Mouse (Mus musculus): Measurements from ENCODE around the gene Tk1. TPM values are rescaled to one million over a fixed set of nuclear protein-coding genes. Genes with fewer than 3 reads are reported as not detected.

Gene Tk1
- polyA plus RNA-seq, 1 experiment from 2014 or later, result 117 TPM

DNA sequence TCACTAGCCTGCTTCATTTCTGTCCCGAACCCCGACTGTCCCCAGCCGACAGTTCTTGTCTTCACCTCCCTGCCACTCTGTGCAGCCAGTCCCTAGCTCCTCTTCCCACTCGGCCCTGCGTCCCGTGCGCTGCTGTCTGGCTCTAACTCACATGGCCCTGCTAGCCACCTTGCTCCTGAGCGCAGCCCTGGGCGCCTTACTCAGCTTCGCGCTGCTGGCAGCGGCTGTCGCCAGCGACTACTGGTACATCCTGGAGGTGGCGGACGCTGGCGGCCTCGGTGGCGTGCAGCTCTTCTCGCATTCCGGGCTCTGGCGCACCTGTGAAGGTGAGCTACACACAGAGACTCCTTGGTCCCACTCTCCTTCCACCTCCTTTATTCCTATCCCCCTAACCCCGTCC, 34.7 kb upstream of the Tk1 start, which contains the start of gene Tmem235:
Gene Tmem235 (plus strand): TSS at position 152 of the 400 bp plus-strand sequence.
- Histone ChIP-seq H3K27ac (no peak within 1 kb of the TSS), H3K27me3 (peaks cover 42% of the 10 kb centered on the region), H3K36me3 (peaks cover 26% of the 10 kb centered on the region), H3K4me1 (peaks cover 10% of the 10 kb centered on the region; the same call in 1 of the 2 replicates), H3K4me3 (no peak within 1 kb of the TSS), H3K9me3 (no peaks in the 10 kb centered on the region), H3K9ac (no peak within 1 kb of the TSS), H3K4me2 (replicated peaks) (peak within 1 kb of the TSS; percentile 23)
- WGBS, result 3% methylated on average over 23 of the region's 23 CpGs
- no peak for ATAC-seq (ENCODE audit: insufficient number of reproducible peaks, insufficient read depth, low FRiP score, low TSS enrichment)

DNA sequence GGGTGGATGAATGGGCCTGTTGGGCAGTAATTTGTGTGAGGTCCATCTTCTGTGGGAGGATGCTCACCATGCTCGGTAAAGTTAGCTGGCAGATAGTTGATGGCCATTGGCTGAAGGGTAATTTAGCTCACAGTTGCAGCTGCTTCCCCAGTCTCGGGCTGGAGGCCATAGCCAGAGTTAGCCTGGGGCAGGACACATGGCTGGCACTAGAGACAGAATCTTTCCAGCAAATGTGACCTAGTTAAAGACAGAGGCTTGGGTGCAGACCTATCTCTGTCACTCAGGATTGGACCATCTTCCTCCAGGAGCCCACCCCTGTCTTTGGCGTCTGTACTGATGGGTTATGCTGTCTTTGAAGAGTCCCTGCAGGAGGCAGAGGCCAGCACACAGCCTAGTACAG, 32.5 kb upstream of the Tk1 start:
- H3K27me3 ChIP-seq, result peaks cover 42% of the 10 kb centered on the region
- ATAC-seq (ENCODE audit: insufficient number of reproducible peaks, insufficient read depth, low FRiP score, low TSS enrichment), result no peak
- no peak overlapping the region for H3K4me2 ChIP-seq (replicated peaks)
- peaks cover 45% of the 10 kb centered on the region for H3K36me3 ChIP-seq
- no peaks in the 10 kb centered on the region for H3K9me3 ChIP-seq
- WGBS, result 70% methylated on average over 3 of the region's 3 CpGs
- peaks cover 10% of the 10 kb centered on the region; the same call in 1 of the 2 replicates for H3K4me1 ChIP-seq
- H3K9ac ChIP-seq, result no peak overlapping the region
- H3K4me3 ChIP-seq, result no peak overlapping the region
- no peak overlapping the region for H3K27ac ChIP-seq

DNA sequence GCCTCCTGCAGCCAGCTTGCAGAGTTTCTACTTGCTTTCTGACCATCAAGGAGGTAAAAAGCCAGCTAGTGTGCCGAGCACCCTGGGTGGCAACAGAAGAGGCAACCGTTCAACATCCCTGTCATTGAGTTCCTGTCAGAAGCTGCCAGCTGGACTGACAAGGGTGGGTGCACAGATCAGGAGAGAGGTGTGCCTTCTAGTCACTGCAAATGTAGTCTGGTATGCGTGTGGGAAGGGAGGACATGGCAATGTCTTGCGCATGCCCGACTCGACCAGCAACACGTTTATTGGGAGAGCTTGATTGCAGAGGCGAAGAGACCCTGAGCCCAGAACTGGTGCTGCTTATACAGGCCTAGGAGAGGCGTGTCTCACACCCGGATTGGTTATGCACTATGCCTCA, 31.6 kb upstream of the Tk1 start:
- WGBS, result 96% methylated on average over 10 of the region's 10 CpGs
- H3K9me3 ChIP-seq, result no peaks in the 10 kb centered on the region

DNA sequence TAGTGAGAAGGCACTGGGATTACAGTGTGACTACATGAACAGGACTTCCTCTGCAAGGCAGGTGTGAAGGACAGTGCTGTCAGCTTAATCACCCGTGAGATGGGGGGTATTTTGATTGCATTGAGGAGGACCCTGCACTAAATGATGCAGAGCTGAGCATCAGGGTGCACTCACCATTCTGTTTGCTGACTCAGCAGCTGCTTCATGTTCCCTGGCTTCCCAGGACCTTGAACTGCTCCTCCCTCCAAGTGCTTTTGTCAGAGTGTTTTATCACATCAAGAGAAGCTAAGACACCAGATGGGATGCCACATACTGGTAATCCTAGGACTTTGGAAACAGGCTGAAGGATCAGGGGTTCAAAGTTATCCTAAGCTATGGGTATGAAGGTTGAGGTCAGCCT, 30.1 kb upstream of the Tk1 start:
- Histone ChIP-seq H3K27ac (no peak overlapping the region), H3K4me2 (replicated peaks) (no peak overlapping the region), H3K36me3 (peaks cover 57% of the 10 kb centered on the region), H3K4me3 (no peak overlapping the region), H3K27me3 (peaks cover 25% of the 10 kb centered on the region), H3K9ac (no peak overlapping the region), H3K4me1 (peaks cover 12% of the 10 kb centered on the region), H3K9me3 (no peaks in the 10 kb centered on the region)
- no peak for ATAC-seq (ENCODE audit: insufficient number of reproducible peaks, insufficient read depth, low FRiP score, low TSS enrichment)
- WGBS, result 65% methylated on average over 1 of the region's 1 CpGs

More for the DNA sequence above, 31.6 kb upstream of the Tk1 start:
- H3K27ac ChIP-seq, result no peak overlapping the region
- H3K4me2 ChIP-seq (replicated peaks), result no peak overlapping the region
- no peak overlapping the region for H3K9ac ChIP-seq
- no peak for ATAC-seq (ENCODE audit: insufficient number of reproducible peaks, insufficient read depth, low FRiP score, low TSS enrichment)
- peaks cover 10% of the 10 kb centered on the region; the same call in 1 of the 2 replicates for H3K4me1 ChIP-seq
- H3K27me3 ChIP-seq, result peaks cover 40% of the 10 kb centered on the region
- peaks cover 54% of the 10 kb centered on the region for H3K36me3 ChIP-seq
- H3K4me3 ChIP-seq, result no peak overlapping the region

DNA sequence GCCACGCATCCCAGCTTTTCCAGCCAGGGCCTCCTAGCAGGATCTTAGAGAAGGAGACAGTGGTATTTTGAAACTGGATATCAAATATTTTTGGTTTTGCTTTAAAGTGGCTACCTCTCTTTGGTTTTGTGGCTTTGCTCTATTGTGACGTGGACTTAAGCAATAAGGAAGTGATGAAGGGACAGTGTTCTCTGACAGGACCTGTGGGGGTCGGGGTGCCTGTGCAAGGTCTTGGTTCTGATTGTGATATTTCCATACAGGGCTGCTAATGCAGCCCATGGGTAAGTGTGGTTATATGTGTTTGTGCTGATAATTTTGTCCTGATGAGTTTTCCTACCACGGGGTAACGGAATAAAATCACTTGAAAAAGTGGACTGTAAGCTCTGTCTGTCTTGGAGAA, 29.5 kb upstream of the Tk1 start:
- no peak overlapping the region for H3K9ac ChIP-seq
- no peak overlapping the region for H3K27ac ChIP-seq
- no peak for ATAC-seq (ENCODE audit: insufficient number of reproducible peaks, insufficient read depth, low FRiP score, low TSS enrichment)
- WGBS, result 94% methylated on average over 5 of the region's 5 CpGs
- no peak overlapping the region for H3K4me2 ChIP-seq (replicated peaks)
- peaks cover 19% of the 10 kb centered on the region for H3K27me3 ChIP-seq
- H3K4me3 ChIP-seq, result no peak overlapping the region
- H3K36me3 ChIP-seq, result peaks cover 59% of the 10 kb centered on the region
- H3K4me1 ChIP-seq, result peaks cover 15% of the 10 kb centered on the region
- H3K9me3 ChIP-seq, result no peaks in the 10 kb centered on the region

DNA sequence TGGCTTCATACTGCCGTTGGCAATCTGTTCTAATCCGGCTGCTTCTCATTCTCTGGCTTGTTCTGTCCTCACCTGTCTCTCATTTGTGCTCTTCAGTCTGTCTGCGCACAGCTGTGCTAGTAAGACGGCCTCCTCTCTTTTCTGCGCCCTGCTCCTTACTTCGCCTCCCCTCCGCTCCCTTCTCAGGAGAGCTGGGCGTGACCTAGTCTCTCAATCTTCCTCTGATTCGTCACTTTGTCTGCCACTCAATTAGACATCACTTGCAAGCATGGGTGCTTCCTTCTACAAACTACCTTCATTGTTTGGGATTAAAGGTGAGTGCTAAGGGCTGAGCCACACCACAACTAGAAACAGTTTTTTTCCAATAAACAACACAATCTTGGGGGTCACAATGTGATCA, 28.3 kb upstream of the Tk1 start:
- peaks cover 59% of the 10 kb centered on the region for H3K36me3 ChIP-seq
- H3K4me2 ChIP-seq (replicated peaks), result no peak overlapping the region

DNA sequence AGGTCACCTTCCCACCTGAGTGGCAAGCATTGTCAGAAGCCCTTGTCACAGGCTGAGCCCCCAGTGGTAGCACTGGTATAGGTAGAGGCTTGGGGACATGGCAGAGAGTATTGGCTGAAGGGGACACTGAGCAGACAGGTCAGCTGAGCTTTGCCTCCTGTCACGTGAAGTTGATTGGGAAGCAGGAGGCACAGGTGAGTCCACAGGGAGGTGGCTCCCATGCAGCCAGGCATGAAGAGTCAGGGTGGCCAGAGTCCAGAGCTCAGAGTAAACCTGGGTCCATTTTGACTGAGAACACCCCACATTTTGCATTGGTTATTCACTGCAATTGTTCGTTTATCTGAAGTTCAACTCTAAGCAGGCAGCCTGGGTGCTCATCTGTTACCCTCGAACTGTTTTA, 27.0 kb upstream of the Tk1 start:
- H3K9ac ChIP-seq, result no peak overlapping the region
- no peak overlapping the region for H3K4me2 ChIP-seq (replicated peaks)
- H3K36me3 ChIP-seq, result peaks cover 53% of the 10 kb centered on the region
- H3K4me3 ChIP-seq, result no peak overlapping the region
- no peak for ATAC-seq (ENCODE audit: insufficient number of reproducible peaks, insufficient read depth, low FRiP score, low TSS enrichment)
- H3K9me3 ChIP-seq, result no peaks in the 10 kb centered on the region
- WGBS, result 87% methylated on average over 3 of the region's 3 CpGs
- H3K27ac ChIP-seq, result peak overlapping the region; percentile 2; the same call in 1 of the 2 replicates
- H3K4me1 ChIP-seq, result peaks cover 24% of the 10 kb centered on the region
- no peaks in the 10 kb centered on the region for H3K27me3 ChIP-seq

More for the DNA sequence above, 28.3 kb upstream of the Tk1 start:
- Histone ChIP-seq H3K27ac (no peak overlapping the region), H3K4me1 (peaks cover 16% of the 10 kb centered on the region), H3K27me3 (peaks cover 8% of the 10 kb centered on the region), H3K9me3 (no peaks in the 10 kb centered on the region), H3K9ac (no peak overlapping the region), H3K4me3 (no peak overlapping the region)
- ATAC-seq (ENCODE audit: insufficient number of reproducible peaks, insufficient read depth, low FRiP score, low TSS enrichment), result no peak
- 87% methylated on average over 9 of the region's 9 CpGs for WGBS

DNA sequence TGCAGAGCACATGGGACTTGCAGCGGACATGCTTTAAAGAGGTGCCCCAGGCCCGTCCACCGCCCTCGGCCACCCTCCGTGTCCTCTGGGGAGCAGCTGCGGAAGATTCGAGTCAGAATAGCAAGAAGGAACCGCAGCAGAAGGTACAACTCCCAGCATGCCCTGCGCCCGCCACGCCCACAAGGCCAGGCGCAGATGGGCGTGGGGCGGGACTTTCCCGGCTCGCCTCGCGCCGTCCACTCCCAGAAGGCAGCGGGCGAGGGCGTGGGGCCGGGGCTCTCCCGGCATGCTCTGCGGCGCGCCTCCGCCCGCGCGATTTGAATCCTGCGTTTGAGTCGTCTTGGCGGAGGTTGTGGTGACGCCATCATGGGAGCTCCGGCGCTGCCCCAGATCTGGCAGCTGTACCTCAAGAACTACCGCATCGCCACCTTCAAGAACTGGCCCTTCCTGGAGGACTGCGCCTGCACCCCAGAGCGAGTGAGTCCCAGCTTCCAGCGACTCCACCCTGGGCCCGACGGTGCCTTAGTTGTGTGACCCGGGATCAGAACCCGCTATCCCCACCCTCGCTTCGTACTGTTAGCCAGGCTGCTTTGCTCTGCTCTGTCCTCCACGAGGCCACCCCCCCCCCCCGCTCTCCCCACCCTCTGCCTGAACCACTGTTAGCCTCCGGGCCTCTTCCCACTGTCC, 23.2 kb upstream of the Tk1 start, which contains the start of gene Birc5:
Gene Birc5 (plus strand): TSS at position 267 of the 687 bp plus-strand sequence.
- H3K9ac ChIP-seq, result peak within 1 kb of the TSS; percentile 86
- peaks cover 21% of the 10 kb centered on the region for H3K36me3 ChIP-seq
- peak within 1 kb of the TSS; percentile 94 for H3K27ac ChIP-seq
- H3K9me3 ChIP-seq, result no peaks in the 10 kb centered on the region
- WGBS, result under 1% methylated on average over 51 of the region's 51 CpGs
- H3K4me2 ChIP-seq (replicated peaks), result peak within 1 kb of the TSS; percentile 78
- ATAC-seq (ENCODE audit: insufficient number of reproducible peaks, insufficient read depth, low FRiP score, low TSS enrichment), result peak; percentile 81
- peak within 1 kb of the TSS; percentile 74 for H3K4me3 ChIP-seq
- H3K4me1 ChIP-seq, result peaks cover 27% of the 10 kb centered on the region
- no peaks in the 10 kb centered on the region for H3K27me3 ChIP-seq

DNA sequence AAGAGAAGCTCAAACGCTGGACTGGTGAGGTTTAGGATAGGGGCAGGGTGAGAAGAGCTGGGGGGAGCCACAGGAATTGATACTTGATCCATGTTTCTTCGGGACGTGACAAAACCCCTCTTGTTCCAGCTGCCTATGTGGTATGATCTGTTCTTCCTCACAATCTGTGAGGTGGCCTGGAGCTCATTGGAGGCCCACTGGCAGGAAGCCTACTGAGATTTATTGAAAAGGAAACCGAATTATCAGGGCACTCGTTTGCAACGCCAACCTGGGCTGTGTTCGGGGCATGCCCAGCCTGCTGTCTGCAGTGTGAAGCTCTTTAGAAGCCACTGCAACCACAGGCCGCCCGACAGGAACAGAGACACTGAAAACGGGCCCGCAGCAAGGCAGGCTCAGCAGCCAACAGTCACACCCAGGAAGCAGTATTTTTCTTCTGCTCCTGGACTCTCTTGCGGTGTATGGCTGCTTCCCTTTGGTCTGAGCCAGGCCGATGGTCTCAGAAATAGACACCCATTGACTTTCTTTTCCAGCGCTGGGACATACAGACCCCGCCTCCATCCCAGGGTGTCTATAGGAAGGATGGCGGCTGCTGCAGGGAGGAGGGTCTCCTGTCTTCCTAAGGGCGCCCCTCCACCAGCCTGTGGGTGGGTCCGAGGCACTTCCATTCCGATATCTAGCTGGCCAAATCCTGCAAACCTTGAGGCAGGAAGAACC, 22.5 kb upstream of the Tk1 start:
- peak overlapping the region; percentile 94 for H3K27ac ChIP-seq
- H3K36me3 ChIP-seq, result peaks cover 14% of the 10 kb centered on the region
- H3K4me2 ChIP-seq (replicated peaks), result peak overlapping the region; percentile 78
- WGBS, result 5% methylated on average over 19 of the region's 19 CpGs
- H3K4me3 ChIP-seq, result peak overlapping the region; percentile 74
- H3K9me3 ChIP-seq, result no peaks in the 10 kb centered on the region
- peak overlapping the region; percentile 75 for H3K9ac ChIP-seq
- H3K4me1 ChIP-seq, result peaks cover 27% of the 10 kb centered on the region
- no peaks in the 10 kb centered on the region for H3K27me3 ChIP-seq
- ATAC-seq (ENCODE audit: insufficient number of reproducible peaks, insufficient read depth, low FRiP score, low TSS enrichment), result peak; percentile 82

DNA sequence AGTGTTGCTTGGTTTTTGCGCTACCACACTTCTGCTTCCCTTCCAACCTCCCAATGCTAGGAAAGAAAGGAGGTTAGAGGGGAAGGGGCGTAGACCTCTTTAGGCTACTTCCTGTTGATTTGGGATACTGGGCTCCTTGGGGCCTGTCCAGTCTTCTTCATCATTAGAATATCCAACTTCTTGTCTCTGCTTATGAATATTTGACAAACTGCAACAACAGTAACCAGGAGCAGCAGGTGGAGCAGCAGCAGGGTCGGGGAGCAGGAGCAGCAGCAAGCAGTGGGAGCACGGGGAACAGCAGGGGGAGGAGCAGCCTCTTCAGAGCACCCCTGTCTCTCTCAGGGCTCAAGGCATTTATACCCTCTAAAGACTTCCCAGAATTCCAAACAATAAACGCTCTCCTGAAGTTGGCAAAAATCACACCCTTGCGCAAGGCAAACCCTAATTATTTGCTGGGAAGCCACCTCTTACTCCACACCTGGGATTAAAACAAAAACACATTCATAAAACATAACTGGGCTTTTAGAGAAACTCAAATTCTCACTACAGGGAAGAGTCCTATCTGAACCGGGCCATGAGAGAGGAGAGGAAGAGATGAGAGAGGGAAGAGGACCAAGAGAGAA, 21.8 kb upstream of the Tk1 start:
- peaks cover 27% of the 10 kb centered on the region for H3K4me1 ChIP-seq
- peaks cover 7% of the 10 kb centered on the region for H3K36me3 ChIP-seq
- H3K27me3 ChIP-seq, result no peaks in the 10 kb centered on the region
- 79% methylated on average over 7 of the region's 7 CpGs for WGBS
- H3K4me3 ChIP-seq, result peak overlapping the region; percentile 74
- ATAC-seq (ENCODE audit: insufficient number of reproducible peaks, insufficient read depth, low FRiP score, low TSS enrichment), result no peak
- H3K27ac ChIP-seq, result peak overlapping the region; percentile 94
- H3K9me3 ChIP-seq, result no peaks in the 10 kb centered on the region
- H3K9ac ChIP-seq, result peak overlapping the region; percentile 75
- H3K4me2 ChIP-seq (replicated peaks), result peak overlapping the region; percentile 78

DNA sequence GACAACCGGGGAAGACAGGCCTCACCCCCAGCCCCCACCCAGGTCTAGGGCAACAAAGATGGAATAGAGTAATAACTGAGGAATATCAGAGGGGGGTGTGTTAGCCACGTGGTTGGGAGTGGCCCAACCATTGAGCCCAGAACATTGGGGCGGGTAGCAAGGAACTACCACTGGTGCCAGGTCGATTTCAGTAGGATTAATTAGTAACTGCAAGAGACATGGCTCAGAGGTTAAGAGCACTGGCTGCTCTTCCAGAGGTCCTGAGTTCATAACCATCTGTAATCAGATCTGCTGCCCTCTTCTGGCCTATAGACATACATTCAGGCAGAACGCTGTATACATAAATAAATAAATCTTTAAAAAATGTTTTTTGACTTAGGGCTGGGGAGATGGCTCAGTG, 20.7 kb upstream of the Tk1 start:
- Histone ChIP-seq H3K36me3 (peaks cover 5% of the 10 kb centered on the region; the same call in 1 of the 2 replicates), H3K27ac (no peak overlapping the region), H3K4me1 (peaks cover 27% of the 10 kb centered on the region), H3K4me3 (no peak overlapping the region), H3K4me2 (replicated peaks) (no peak overlapping the region), H3K27me3 (no peaks in the 10 kb centered on the region), H3K9me3 (no peaks in the 10 kb centered on the region), H3K9ac (no peak overlapping the region)
- 54% methylated on average over 5 of the region's 5 CpGs for WGBS
- no peak for ATAC-seq (ENCODE audit: insufficient number of reproducible peaks, insufficient read depth, low FRiP score, low TSS enrichment)
